Mouse (Mus musculus) limb, embryonic 14.5 days (tissue): ENCODE measurements at regions not wholly inside any gene's neighbourhood (a gene's known extent, or its start where the extent isn't known, plus 50 kb on each side); places are given as distances from the start of the nearest gene placed in this dataset.
A peak's percentile ranks its signal among the peaks of the same experiment; 100 is the strongest.

Source experiments
- ATAC-seq: fragments of 200-750 bp; cut with Nextera tagmentation; 2 replicates; pipeline ENCODE4 v1.8.0; 2017; ENCODE audit warnings: low read depth, moderate number of reproducible peaks, moderate TSS enrichment; ENCODE audit not compliant: low FRiP score
- DNase-seq: peaks from one replicate; pipeline ENCODE4 v3.0.0-alpha.2; 2015; ENCODE audit warnings: low spot score
- H3K27ac ChIP-seq: fragments of 300-500 bp; sonication (generic); replicated peaks from 2 replicates; pipeline ENCODE4 v1.5.1; 2014; ENCODE audit warnings: low read depth, mild to moderate bottlenecking, low read length, moderate library complexity, mixed read lengths
- H3K27me3 ChIP-seq: fragments of 300-500 bp; sonication (generic); 2 replicates; pipeline ENCODE4 v1.6.1; 2014; ENCODE audit warnings: low read length, mixed read lengths; ENCODE audit not compliant: control insufficient read depth, insufficient read depth
- H3K36me3 ChIP-seq: fragments of 300-500 bp; sonication (generic); 2 replicates; pipeline ENCODE4 v1.6.1; 2014; ENCODE audit warnings: mild to moderate bottlenecking, low read length, moderate library complexity, mixed read lengths; ENCODE audit not compliant: control insufficient read depth, insufficient read depth
- H3K4me1 ChIP-seq: fragments of 300-500 bp; sonication (generic); 2 replicates; pipeline ENCODE4 v1.6.1; 2014; ENCODE audit warnings: antibody characterized with exemption, low read length, mixed read lengths; ENCODE audit not compliant: control insufficient read depth, insufficient read depth
- H3K4me2 ChIP-seq: fragments of 300-500 bp; sonication (generic); replicated peaks from 2 replicates; pipeline ENCODE4 v1.6.1; 2014; ENCODE audit warnings: low read depth, mild to moderate bottlenecking, low read length, moderate library complexity; ENCODE audit not compliant: severe bottlenecking
- H3K4me3 ChIP-seq: fragments of 300-500 bp; sonication (generic); replicated peaks from 2 replicates; pipeline ENCODE4 v1.5.1; 2014; ENCODE audit warnings: low read length
- H3K9ac ChIP-seq: fragments of 300-500 bp; sonication (generic); 2 replicates; pipeline ENCODE4 v1.6.1; 2014; ENCODE audit warnings: mild to moderate bottlenecking, low read depth, low read length, moderate library complexity; ENCODE audit not compliant: severe bottlenecking
- H3K9me3 ChIP-seq: fragments of 300-500 bp; sonication (generic); 2 replicates; pipeline ENCODE4 v1.6.1; 2016; ENCODE audit warnings: low read length; ENCODE audit not compliant: control insufficient read depth
- POLR2A ChIP-seq: fragments of 200-500 bp; IDR thresholded peaks from 2 replicates; pipeline ENCODE4 v1.8.0; 2012; ENCODE audit warnings: inconsistent platforms, mild to moderate bottlenecking, moderate library complexity, borderline replicate concordance; ENCODE audit not compliant: insufficient read depth, insufficient read length; ENCODE audit errors: extremely low read depth
- WGBS: fragments of 180-500 bp; shearing (Covaris S2); extraction: QIAGEN DNeasy Blood & Tissue Kit; methylation state at CpG from one replicate; pipeline ENCODE4 v1.1.7; 2014; 5-methylcytosine and 5-hydroxymethylcytosine counted together

DNA sequence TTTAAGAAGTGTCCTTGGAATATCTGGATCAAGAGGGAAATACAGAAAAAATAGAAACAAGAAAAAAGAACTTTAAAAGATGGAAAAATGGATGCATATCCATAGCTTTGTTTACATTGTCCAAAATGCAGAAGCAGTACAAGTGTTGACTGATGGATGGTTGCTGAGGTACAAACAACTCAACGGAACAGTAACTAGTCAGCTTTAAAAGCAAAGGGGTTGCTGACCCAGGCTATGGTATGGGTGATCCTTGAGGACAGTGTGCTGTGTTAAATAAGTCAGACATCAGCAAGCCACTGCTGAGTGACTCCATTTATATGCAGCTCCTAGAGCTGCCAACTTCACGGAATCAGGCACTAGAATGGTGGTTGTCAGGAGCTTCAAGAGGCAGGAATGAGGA, 338.9 kb upstream of the Tmc3 start:
- Histone ChIP-seq H3K27ac (no peak overlapping the region), H3K4me1 (peaks cover 13% of the 10 kb centered on the region), H3K4me3 (no peak overlapping the region), H3K9ac (no peak overlapping the region), H3K27me3 (no peaks in the 10 kb centered on the region), H3K4me2 (no peak overlapping the region), H3K9me3 (no peaks in the 10 kb centered on the region), H3K36me3 (no peaks in the 10 kb centered on the region)
- WGBS, result 92% methylated on average over 2 of the region's 2 CpGs
- TF ChIP-seq POLR2A, result no peak
- no peak for DNase-seq
- no peak for ATAC-seq

- Histone ChIP-seq H3K27ac (no peak overlapping the region), H3K4me2 (no peak overlapping the region), H3K36me3 (no peaks in the 10 kb centered on the region), H3K9ac (no peak overlapping the region), H3K4me1 (peaks cover 3% of the 10 kb centered on the region; the same call in 1 of the 2 replicates), H3K9me3 (no peaks in the 10 kb centered on the region), H3K4me3 (no peak overlapping the region), H3K27me3 (no peaks in the 10 kb centered on the region)
- ATAC-seq (no peak), DNase-seq (no peak)
- WGBS, result 73% methylated on average over 8 of the region's 8 CpGs
- no peak for TF ChIP-seq POLR2A
These were observed 332.6 kb upstream of the Tmc3 start for GRCm38 (mm10) chr7:83251995-83252563.

DNA sequence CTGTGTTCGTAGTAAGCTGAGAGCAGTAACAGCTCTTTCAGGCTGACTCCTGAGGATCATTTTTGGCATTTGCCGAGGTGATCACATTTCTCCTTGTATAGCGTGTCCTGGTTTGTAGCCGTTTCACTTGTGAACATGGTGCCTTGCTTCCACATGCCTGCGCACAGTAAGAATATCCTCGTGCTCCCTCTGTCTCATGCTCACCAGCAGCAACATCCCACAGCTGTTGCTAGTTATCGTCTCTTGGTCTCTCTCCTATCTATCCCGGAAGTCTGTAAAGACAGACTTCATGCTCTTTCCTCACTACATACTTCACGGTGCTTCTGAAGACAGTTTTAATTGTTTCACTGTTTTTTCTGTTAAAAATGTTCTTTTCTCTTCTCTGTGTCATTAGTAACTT, 331.7 kb upstream of the Tmc3 start:
- H3K4me1 ChIP-seq, result no peaks in the 10 kb centered on the region
- WGBS, result 50% methylated on average over 9 of the region's 9 CpGs
- TF ChIP-seq POLR2A, result no peak
- ATAC-seq (peak; percentile 68; the same call in 1 of the 2 replicates), DNase-seq (peak; percentile 47)
- no peaks in the 10 kb centered on the region for H3K9me3 ChIP-seq
- no peak overlapping the region for H3K9ac ChIP-seq
- no peaks in the 10 kb centered on the region for H3K27me3 ChIP-seq
- no peak overlapping the region for H3K27ac ChIP-seq
- no peak overlapping the region for H3K4me2 ChIP-seq
- H3K36me3 ChIP-seq, result no peaks in the 10 kb centered on the region
- H3K4me3 ChIP-seq, result no peak overlapping the region

GRCm38 (mm10) chr7:83253432-83253831, 331.3 kb upstream of the Tmc3 start:
- no peak for ATAC-seq
- no peaks in the 10 kb centered on the region for H3K9me3 ChIP-seq
- no peak overlapping the region for H3K4me2 ChIP-seq
- DNase-seq, result no peak
- no peaks in the 10 kb centered on the region for H3K27me3 ChIP-seq
- H3K9ac ChIP-seq, result no peak overlapping the region
- no peaks in the 10 kb centered on the region for H3K4me1 ChIP-seq
- H3K36me3 ChIP-seq, result no peaks in the 10 kb centered on the region
- 80% methylated on average over 3 of the region's 3 CpGs for WGBS
- no peak for TF ChIP-seq POLR2A
- H3K4me3 ChIP-seq, result no peak overlapping the region
- no peak overlapping the region for H3K27ac ChIP-seq

DNA sequence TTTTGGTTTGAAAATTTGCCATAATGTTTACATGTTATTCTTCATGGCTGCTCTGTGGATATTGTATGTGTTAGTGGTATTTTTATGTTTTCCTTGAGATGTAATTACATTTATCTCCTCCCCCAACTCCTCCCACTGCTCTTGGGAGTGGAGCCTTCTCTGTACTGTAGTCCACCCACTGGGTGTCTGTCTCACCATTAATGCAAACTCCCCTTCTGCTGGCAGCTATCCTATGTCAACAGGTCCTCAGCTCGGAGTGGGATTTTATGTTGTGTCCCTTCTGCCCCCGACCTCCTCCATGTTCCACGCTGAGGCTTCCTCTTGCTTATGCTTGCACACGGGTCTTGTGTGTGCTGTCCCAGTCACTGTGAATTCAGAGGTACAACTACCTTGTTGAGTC, 330.3 kb upstream of the Tmc3 start:
- WGBS, result 81% methylated on average over 4 of the region's 4 CpGs
- H3K9me3 ChIP-seq, result no peaks in the 10 kb centered on the region
- TF ChIP-seq POLR2A, result no peak
- H3K36me3 ChIP-seq, result no peaks in the 10 kb centered on the region
- H3K4me2 ChIP-seq, result no peak overlapping the region
- no peaks in the 10 kb centered on the region for H3K4me1 ChIP-seq
- no peaks in the 10 kb centered on the region for H3K27me3 ChIP-seq
- no peak overlapping the region for H3K9ac ChIP-seq
- DNase-seq (no peak), ATAC-seq (no peak)
- H3K27ac ChIP-seq, result no peak overlapping the region
- H3K4me3 ChIP-seq, result no peak overlapping the region
